Mouse (Mus musculus) frontal cortex, adult 2 months (tissue): ENCODE results near the gene Akr1b10. TPM values are rescaled to one million over a fixed set of nuclear protein-coding genes. Genes with fewer than 3 reads are reported as not detected.
"Not testable (repeated sequence)": the region's sequence is repeated elsewhere in the genome, so short reads cannot be mapped to it uniquely, and the experiment has no call there.

Source experiments
- DNase-seq, 2 experiments: peaks; one replicate each; pipeline ENCODE4 v3.0.0; 2022; ENCODE audit warnings: low spot score in 1 of 2; ENCODE audit errors: extremely low spot score in 1 of 2
- polyA plus RNA-seq: library from polyadenylated mRNA; depleted of rRNA; stranded (reverse); fragments of >200 nt; gene quantifications from 2 replicates; pipeline ENCODE4 v1.2.3, GENCODE M21; 2012; rRNA removed

Akr1b10 gene
- polyA plus RNA-seq, result 32.4 and 34.0 TPM in 2 replicates

DNA sequence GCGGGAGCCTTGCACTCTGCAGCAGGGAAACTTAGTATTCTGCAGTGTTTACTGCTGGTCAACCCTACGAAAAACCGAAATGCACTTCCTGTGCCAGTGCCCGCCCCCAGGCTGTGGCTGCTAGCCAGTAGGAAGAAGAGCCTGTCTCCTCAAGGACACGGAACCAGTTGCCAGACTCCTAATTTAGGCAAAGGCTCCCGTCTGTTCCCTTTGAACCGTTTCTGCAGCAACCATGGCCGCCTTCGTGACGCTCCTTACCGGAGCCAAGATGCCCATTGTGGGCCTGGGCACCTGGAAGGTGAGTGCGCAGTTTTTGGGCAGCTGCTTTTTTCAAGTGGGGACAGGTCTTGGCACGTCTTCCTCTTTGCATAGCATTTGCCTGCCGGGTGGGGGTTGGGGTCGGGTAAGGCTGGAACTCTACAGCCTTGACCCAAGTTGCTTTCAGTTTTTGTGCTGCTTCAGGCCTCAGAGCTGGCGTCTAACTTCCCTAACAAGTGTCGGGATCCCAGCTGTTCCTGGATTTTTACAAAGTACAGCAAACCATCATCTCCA, at the start of gene Akr1b10:
TSS of gene Akr1b10 (plus strand) at position 109 of the 552 bp plus-strand sequence.
- DNase-seq, result peak; percentile 64 to 83

DNA sequence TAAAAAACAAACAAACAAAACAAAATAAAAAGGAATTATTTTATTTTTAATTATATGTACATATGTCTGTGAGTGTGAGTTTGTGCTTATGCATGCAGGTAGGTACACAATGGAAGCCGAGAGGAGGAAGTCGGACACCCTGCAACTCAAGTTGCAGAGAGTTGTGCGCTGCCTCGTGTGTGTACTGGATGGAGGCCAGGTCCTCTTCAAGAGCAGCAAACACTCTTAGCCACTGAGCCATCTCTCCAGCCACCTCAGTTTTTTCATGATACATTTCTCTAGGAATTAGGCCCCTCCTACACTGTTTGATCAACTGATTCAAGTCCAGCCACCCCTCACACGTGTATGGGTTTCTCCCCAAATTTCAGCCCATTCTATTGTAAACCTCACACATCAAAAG, 49.3 kb upstream of the Akr1b10 start:
- DNase-seq, result no peak

DNA sequence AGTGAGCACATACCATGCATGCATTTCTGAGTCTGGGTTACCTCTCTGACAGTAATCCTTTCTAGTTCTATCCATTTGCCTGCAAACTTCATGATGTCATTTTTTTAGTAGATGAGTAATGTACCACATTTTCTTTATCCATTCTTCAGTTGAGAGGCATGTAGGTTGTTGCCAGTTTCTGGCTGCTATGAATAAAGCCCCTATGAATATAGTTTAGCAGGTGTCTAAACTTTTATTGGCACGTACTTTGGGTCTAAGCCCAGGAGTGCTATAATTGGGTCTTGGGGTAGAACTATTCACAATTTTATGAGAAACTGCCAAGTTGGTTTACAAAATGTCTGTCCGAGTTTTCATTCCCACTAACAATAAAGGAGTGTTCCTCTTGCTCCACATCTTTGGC, 46.2 kb upstream of the Akr1b10 start:
- DNase-seq, result no peak

DNA sequence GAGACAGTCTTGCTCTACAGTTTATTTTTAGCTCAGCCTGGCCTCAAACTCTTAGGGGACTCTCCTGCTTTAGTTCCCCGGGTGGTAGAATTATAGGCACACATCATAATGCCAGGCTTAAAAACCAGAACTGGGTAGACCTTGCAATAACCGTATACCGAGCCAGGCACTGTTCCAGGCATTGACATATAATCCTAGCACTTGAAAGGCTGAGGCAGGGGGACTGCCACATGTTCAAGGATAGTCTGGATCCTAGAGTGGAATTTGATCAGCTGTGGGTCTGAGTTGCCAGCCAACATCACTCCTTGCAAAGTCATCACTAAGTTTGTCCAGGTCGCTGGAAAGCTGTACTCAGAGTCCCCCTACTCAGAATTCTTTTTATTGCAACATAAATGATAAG, 42.0 kb upstream of the Akr1b10 start:
- no peak for DNase-seq

DNA sequence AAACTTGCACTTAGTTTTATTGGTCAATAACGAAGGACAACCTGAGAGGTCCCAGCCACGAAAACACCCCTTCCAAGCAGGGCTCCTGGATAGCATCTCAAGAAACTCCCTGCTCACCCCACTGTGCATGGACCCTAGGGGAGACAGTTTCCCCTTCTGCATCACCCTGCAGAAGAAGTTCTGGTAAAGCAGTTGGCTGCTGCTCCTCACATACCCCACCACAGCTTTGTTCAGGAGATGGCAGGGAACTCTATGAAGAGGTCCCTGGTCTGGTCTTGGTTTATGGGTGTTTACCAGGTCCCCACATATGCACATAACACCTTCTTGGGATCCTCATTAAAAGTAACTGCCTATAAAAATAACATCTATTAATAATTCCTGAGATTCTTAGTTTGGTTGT, 41.5 kb upstream of the Akr1b10 start:
- DNase-seq, result no peak

DNA sequence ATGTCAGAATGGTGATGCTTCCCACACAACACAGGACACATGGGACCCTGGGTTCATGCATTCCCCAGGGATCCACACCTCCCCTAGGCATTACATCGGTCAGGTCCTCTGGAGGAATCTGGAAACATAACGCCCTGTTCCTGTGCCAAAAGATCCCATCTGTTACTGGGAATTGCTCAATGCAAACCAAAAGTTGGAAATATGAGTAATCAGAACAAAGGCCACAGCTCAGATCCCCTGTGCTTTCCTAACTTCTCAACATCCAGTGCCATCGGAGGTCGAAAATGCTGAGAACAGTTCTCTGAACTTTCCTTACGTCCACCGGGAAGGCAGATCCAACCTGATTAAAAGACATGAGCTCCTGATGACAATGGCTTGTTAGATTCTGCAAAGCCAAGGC, 40.6 kb upstream of the Akr1b10 start:
- DNase-seq, result no peak

DNA sequence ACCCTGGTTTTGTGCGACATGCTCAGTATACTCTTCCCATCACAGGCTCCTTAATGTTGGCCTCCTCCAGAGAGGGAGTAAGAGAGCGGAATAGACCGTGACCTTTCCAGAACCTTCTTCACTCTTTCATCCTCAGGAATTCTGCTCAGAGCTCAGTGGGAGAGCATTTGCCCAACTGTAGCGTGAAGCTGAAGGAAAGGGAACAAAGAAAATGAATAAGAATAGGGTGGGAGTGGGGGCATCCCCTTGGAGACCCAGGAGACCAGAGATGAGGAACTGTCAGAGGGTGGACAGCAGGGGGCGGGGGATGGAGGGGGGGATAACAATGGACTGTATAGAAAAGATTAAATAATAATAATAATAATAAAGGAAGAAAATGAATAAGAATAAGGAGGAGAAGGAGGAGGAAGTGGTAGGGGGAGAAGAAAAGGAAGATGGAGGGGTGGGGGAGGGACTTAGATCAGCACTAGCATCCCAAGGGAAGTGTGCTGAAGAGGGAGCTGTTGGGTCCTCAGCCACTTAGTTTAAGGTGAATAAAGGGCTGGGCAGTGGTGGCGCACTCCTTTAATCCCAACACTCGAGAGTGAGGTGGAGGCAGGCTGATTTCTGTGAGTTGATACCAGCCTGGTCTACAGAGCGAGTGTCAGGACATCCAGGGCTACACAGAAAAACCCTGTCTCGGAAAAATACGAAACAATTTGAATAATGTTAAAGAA, 39.7 kb upstream of the Akr1b10 start:
- DNase-seq, result no peak

DNA sequence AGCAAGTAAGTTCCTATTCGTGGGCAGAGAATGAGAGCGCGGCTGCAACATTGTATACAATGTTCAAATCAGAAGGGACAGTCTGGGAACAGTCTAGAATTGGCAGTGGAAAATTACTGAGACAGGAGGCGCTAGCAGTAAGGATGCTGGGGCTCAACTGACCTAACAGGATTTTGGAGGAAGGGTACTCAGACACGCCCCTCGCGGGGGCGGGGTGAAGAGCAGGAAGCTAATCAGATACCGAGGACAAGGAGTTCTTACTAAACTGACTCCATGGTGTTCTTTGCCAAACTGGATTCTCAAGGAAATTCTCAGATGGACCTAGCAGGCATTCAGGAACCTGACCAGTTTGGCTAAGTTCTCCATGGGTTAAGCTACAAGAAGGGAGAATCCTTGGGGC, 39.1 kb upstream of the Akr1b10 start:
- DNase-seq, result no peak

DNA sequence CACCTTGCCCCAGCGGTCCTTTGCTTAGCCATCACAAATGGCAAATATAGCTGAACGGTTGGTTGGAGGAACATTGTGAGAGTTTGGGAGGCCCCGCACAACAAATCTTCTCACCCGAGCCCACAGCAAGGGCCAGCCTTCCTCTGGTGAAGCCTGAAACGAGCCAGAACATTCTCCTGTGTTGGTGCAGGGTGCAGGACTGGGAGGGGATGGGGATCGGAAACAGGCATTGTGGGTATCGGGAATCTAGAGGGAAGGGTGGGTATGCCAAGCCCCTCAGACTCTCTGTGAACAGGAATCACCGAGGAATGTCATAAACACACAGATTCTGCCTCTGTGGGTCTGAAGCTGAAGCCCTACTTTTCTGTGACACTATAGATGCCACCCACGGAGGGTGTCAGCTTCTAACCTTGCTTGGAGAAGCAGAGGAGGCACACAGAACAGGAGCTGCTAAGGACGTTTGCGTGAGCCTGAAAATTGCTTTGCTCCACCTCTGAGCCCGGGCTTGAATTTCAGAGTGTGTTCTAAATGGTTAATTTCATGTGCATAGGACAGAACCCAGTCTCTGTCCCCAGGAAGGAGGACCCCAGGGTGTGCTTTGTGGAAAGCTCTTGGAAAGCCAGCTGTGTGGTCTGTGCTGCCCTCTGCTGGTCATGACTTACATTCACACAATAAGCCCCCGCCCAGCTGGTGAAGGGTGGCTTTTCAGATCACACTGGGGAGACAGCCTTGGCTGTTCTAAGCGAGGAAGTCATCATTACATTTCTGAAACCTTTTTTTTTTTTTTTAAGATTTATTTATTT, 37.7 kb upstream of the Akr1b10 start:
- DNase-seq, result peak; percentile 26 to 90

DNA sequence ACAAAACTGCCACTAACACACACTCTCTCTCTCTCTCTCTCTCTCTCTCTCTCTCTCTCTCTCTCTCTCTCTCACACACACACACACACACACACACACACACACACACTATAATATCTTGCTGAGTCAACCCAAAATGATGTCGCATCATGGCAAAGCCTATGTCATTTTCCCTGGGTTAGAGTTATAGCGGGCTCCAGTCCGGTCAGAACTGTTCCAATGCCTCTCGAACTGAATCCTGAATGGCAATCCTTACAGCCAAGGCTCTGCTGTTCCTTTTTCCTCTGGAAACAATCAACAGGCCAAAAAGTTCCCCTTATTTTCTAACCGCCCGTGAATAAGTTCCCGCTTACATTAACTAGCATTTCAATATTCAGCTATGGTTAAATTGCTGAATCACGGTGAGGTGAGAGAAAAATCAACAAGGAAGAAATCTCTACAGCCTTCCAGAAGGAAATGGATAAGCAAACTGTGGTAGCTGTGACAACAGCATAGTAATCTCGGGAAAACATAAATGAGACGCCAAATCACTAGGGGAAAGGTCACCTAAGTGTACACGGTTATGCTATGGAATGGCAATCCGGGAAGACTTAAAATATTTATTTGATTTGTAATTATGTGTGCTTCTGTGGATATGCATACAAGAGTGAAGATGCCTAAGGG, 33.9 kb upstream of the Akr1b10 start:
- DNase-seq, result no peak

DNA sequence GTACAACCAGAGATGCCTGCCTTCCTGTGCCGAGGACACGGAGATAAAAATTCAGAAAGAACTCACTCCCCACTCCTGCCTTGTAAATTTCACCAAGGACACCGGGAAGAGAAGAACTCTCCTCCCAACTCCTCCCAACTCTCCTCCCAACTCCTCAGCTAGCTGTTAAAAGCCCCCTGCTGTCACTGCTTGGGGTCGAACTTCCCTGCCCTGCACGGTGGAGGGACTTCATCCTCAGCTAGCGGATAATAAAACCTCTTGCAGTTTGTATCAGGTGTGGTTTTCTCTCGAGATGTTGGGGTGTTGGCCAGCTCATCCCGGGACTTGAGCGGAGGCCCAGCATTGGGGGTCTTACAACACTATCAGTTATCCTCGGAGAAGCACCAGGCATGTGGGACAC, 32.5 kb upstream of the Akr1b10 start:
- not testable (repeated sequence) for DNase-seq

DNA sequence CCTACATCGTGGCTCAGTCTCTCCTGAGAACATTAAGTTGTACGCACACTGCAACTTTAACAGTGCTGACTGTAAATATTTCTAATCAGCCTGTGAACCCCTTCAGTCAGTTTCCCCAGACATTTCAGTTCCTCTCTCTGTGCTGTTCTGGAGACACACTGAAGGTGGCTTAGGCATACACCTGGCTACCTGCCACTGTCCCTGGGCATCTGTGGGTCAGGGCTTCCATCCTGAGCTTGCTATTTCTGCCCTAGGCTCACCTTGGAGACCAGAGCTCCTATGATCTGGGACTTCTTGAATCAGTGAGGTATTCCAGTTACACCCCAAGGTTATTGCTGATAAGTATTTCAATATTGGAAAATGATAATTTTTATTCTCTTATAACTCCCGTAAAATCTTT, 31.6 kb upstream of the Akr1b10 start:
- DNase-seq, result no peak

DNA sequence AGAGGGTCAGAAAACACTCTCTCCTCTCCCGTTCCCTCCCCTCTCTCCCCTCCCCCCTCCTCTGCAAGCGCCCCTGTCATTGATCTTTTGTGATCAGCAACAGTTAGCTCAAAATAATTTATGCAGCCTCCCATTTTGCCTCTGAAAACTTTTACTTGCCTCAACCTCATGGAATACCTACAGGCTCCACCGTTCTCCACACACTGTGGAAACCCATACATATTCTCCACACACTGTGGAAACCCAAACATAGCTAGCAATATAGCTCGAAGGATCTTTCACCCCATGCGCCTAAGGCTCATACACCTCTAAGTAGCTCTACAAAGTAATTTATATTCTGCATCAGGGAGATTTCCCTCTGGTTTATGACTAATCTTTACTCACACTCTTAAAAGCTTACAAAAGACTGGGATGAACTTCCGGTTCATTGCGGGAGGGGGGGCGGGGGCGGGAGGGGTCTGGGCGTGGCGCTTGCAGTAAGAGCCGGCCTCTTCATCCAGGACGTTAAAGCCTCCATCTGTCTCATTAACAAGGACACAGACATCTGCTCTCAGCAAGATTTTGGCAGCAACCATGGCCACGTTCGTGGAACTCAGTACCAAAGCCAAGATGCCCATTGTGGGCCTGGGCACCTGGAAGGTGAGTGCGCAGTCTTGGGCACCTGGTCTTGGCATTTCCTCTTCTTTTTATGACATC, 30.2 kb upstream of the Akr1b10 start, which contains the start of gene Akr1b8:
TSS of gene Akr1b8 (plus strand) at position 462 of the 696 bp plus-strand sequence.
- DNase-seq, result no peak

DNA sequence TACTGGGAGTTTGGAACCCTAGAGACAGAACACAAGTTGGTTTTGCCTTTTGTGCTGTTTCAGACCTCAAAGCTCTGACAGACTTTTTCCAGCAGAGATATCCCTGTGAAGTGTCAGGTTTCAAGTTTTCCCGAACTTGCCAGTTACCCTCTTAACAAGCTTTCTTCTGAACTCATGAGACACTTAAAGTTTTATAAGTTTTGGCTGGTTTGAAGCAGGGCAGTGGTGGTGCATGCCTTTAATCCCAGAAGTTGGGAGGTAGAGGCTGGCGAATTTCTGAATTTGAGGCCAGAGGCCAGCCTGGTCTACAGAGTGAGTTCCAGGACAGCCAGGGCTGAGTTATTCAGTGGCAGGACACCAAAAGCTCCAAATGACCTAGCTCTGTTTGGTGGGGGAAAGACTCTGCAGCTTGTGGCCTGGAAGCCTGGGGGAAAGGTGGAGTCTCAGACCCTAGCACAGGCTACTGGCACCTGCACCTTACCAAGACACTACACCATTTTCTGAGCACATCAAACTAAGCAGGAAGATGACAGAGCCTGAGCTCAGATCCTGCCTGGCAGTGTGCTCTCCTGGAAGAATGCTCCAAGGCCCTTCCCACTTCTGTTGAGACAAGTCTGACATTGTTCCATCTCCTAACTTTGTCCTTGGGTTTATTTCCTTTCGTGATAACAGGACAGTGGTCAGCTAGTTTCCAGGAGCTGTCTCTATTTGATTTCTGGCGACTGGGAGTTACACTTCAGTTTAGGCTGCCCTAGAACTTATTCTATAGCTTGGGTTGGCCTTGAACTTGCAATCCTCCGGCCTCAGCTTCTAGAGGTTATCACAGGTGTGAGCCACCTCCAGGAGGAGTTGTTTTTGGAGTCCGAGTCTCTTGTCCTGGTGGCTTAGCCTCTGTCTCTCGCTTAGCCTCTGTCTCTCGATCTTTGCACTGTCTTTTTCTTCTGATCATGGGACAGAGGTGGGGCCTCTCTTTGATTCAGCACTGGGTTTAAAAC, 29.4 kb upstream of the Akr1b10 start:
- no peak for DNase-seq

DNA sequence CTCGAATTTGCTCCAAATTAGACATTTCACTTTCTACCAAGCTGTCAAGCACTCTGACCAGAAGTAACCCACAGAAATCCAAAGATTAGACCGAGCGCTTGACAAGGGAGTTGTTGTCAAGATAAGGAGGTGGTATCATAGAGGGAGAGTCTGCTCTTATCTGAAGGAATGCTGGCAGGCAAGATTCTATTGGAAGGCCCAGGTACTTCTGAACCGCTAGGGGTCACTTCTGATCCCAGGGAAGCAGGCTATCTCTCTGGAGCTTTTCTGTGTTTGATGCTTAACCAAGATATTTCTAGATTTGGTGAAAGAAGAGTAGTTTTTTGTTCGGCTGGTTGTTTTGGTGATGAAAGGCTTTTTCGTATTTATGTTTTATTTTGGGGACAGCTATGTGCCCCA, 28.7 kb upstream of the Akr1b10 start:
- no peak for DNase-seq

DNA sequence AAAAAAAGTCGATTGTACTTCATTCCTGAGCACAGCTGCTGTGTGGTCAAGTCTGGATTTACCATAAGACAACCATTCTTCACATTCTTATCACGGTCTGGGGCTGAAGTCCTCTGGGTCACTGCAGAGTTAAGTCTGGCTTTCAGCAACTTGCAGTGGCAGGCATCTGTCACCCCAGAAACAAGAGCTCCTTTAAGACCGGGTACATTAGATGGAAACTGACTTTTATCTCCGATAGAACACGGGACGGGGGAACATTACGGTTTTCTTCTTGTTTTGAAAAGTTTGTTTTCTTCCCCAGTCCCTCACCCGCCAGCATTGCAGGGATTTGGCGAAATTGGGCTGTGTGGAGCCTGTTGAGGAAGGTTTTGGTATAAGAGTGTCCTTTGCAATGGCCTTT, 28.2 kb upstream of the Akr1b10 start:
- DNase-seq, result no peak

DNA sequence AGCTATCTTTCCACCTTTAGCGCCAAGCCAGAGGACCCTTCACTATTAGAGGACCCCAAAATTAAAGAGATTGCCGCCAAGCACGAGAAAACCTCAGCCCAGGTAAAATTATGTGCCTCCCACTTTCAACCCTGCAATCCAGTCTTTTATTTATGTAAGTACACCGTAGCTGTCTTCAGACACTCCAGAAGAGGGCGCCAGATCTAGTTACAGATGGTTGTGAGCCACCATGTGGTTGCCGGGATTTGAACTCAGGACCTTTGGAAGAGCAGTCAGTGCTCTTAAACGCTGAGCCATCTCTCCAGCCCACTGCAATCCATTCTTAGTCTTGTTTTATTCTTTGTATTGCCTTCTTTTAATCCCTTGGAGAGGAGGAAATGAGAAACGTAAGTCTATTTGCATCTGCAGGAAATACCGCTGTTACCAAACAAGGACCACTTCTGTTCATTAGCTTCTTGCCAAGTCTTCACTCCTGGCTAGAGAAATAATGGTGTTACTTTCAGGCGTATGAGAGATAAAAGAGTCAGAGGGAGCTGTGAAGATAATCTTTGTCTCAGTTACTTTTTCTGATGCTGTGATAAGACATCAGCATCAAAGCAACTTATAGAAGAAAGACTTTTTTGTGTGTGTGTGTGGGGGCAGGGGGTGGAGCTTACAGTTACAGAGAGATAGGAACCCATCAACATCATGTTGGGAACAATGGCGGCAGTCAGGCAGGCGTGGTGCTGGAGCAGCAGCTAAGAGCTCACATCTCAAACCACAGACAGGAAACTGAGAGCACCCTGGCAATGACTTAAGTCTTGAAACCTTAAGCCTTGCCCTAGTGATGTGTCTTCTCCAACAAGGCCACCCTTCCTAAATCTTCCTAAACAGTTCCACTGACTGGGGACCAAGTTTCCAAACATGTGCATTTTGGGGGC, 19.5 kb upstream of the Akr1b10 start:
- no peak for DNase-seq

DNA sequence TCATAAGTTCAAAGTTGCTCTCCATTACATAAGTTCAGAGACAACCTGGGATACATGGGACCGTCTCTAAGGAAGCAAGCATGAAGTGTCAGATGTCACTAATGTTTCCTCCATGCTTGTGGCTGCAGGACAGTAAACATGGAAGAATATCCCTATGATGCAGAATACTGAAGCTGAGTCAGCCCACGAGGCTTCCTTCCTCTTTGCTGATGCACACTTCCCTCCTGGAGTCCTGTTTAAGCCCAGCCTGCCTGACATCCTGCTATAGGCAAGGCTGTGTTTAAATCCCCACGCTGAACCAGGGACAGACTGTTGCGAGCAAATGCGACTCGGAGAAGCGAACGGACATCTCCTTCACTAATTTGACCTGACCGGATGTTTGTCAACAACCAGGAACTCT, 16.0 kb upstream of the Akr1b10 start:
- no peak for DNase-seq
